ENCODE assay signal across 21 mouse cellular contexts in genomic region chr5:98561301-98561700, GRCm38 (mm10). TPM values are rescaled to one million over a fixed set of nuclear protein-coding genes. Genes with fewer than 3 reads are reported as not detected.
DNase-seq lines count a peak whose midpoint lies in the region; ATAC-seq and TF ChIP-seq lines count a peak whose summit lies in the region.
"Had no signal": no experiment of that assay in that cellular context is flagged by ENCODE, and none has a peak within 500 bp of the region (broad histone marks: within the 10 kb centered on the region; RNA-seq: fewer than 3 reads in every experiment).

No protein-coding gene starts in this region.

- H3K4me1 ChIP-seq in forebrain, embryonic 11.5 days (replicated peaks; ENCODE audit: control insufficient read depth, insufficient read depth, low read length): no peaks in the 10 kb centered on the region; the same call in 1 of the 2 replicates
- H3K4me1 ChIP-seq in forebrain, embryonic 10.5 days: peaks cover 36% of the 10 kb centered on the region
- H3K4me1 ChIP-seq in midbrain, embryonic 14.5 days (ENCODE audit: control insufficient read depth, insufficient read depth, low read length): no peaks in the 10 kb centered on the region
- H3K4me1 ChIP-seq in midbrain, postnatal 0 days (ENCODE audit: insufficient read depth, low read length): no peaks in the 10 kb centered on the region
- peaks cover 6% of the 10 kb centered on the region; the same call in 1 of the 2 replicates for H3K4me1 ChIP-seq in forebrain, embryonic 15.5 days
- H3K4me1 ChIP-seq: embryonic facial prominence, embryonic 12.5 days; limb, embryonic 12.5 days; megakaryocyte, embryonic 14.5 days had no signal

- H3K27ac ChIP-seq in forebrain, embryonic 11.5 days (ENCODE audit: low read depth, low read length): no peak overlapping the region
- no peak overlapping the region for H3K27ac ChIP-seq in forebrain, embryonic 10.5 days
- H3K27ac ChIP-seq in midbrain, embryonic 14.5 days (replicated peaks; ENCODE audit: low read depth, low read length): no peak overlapping the region
- H3K27ac ChIP-seq in midbrain, postnatal 0 days (ENCODE audit: low read depth, low read length): no peak overlapping the region
- no peak overlapping the region for H3K27ac ChIP-seq in forebrain, embryonic 15.5 days (replicated peaks)
- H3K27ac ChIP-seq: embryonic facial prominence, embryonic 12.5 days; limb, embryonic 12.5 days; liver, embryonic 14.5 days had no signal

- DNase-seq in forebrain, embryonic 11.5 days (ENCODE audit: low spot score): no peak
- no peak for DNase-seq in forebrain, embryonic 10.5 days (ENCODE audit: extremely low spot score, low spot score)
- peak; percentile 29 for DNase-seq in midbrain, embryonic 14.5 days
- no peak for DNase-seq in midbrain, postnatal 0 days (ENCODE audit: low spot score)
- peak; percentile 19 for DNase-seq in kidney, postnatal 14 days
- DNase-seq in heart, adult 11 months: no peak
- no peak for DNase-seq in layer of hippocampus, adult 11-12 months (ENCODE audit: low spot score)
- DNase-seq: adrenal gland, postnatal 36 days; cerebellum, postnatal 14 days; thymus, adult 2 months had no signal

- TF ChIP-seq CTCF in midbrain, postnatal 0 days (IDR thresholded peaks at IDR 0.05): no peak

- no peak overlapping the region for H3K4me3 ChIP-seq in forebrain, embryonic 11.5 days (ENCODE audit: low read depth, low read length)
- no peak overlapping the region for H3K4me3 ChIP-seq in forebrain, embryonic 10.5 days
- no peak overlapping the region for H3K4me3 ChIP-seq in midbrain, embryonic 14.5 days (replicated peaks; ENCODE audit: low read depth, low read length)
- no peak overlapping the region for H3K4me3 ChIP-seq in midbrain, postnatal 0 days (ENCODE audit: low read depth, low read length)
- no peak overlapping the region for H3K4me3 ChIP-seq in forebrain, embryonic 15.5 days
- H3K4me3 ChIP-seq: embryonic facial prominence, embryonic 12.5 days; limb, embryonic 12.5 days had no signal

- no peaks in the 10 kb centered on the region for H3K27me3 ChIP-seq in forebrain, embryonic 11.5 days (ENCODE audit: control insufficient read depth, insufficient read depth, low read length)
- H3K27me3 ChIP-seq in forebrain, embryonic 10.5 days (ENCODE audit: poor library complexity, severe bottlenecking): no peaks in the 10 kb centered on the region
- H3K27me3 ChIP-seq in midbrain, embryonic 14.5 days (ENCODE audit: control insufficient read depth, insufficient read depth, low read length): no peaks in the 10 kb centered on the region
- H3K27me3 ChIP-seq in midbrain, postnatal 0 days (ENCODE audit: insufficient read depth, low read length): no peaks in the 10 kb centered on the region
- no peaks in the 10 kb centered on the region for H3K27me3 ChIP-seq in forebrain, embryonic 15.5 days
- H3K27me3 ChIP-seq: embryonic facial prominence, embryonic 12.5 days; limb, embryonic 12.5 days; megakaryocyte, embryonic 14.5 days had no signal

- no peak overlapping the region for H3K4me2 ChIP-seq in forebrain, embryonic 11.5 days (ENCODE audit: low read depth, low read length, severe bottlenecking)
- no peak overlapping the region for H3K4me2 ChIP-seq in midbrain, embryonic 14.5 days (ENCODE audit: low read length)
- H3K4me2 ChIP-seq in midbrain, postnatal 0 days (ENCODE audit: low read depth, low read length, poor library complexity, severe bottlenecking): no peak overlapping the region
- no peak overlapping the region for H3K4me2 ChIP-seq in forebrain, embryonic 15.5 days (replicated peaks)
- H3K4me2 ChIP-seq: embryonic facial prominence, embryonic 12.5 days; limb, embryonic 12.5 days had no signal

- no peaks in the 10 kb centered on the region for H3K36me3 ChIP-seq in forebrain, embryonic 11.5 days (ENCODE audit: control insufficient read depth, insufficient read depth, low read length)
- no peaks in the 10 kb centered on the region for H3K36me3 ChIP-seq in forebrain, embryonic 10.5 days (replicated peaks)
- no peaks in the 10 kb centered on the region for H3K36me3 ChIP-seq in midbrain, embryonic 14.5 days (ENCODE audit: control insufficient read depth, insufficient read depth, low read length)
- no peaks in the 10 kb centered on the region for H3K36me3 ChIP-seq in midbrain, postnatal 0 days (ENCODE audit: insufficient read depth, low read length)
- H3K36me3 ChIP-seq in forebrain, embryonic 15.5 days: no peaks in the 10 kb centered on the region
- H3K36me3 ChIP-seq: embryonic facial prominence, embryonic 12.5 days; limb, embryonic 12.5 days had no signal

- no peaks in the 10 kb centered on the region for H3K9me3 ChIP-seq in forebrain, embryonic 11.5 days (ENCODE audit: control insufficient read depth, low read length)
- no peaks in the 10 kb centered on the region for H3K9me3 ChIP-seq in forebrain, embryonic 10.5 days
- no peaks in the 10 kb centered on the region for H3K9me3 ChIP-seq in midbrain, embryonic 14.5 days (ENCODE audit: control insufficient read depth, low read length)
- no peaks in the 10 kb centered on the region for H3K9me3 ChIP-seq in midbrain, postnatal 0 days (ENCODE audit: low read length)
- H3K9me3 ChIP-seq in forebrain, embryonic 15.5 days: no peaks in the 10 kb centered on the region
- H3K9me3 ChIP-seq: embryonic facial prominence, embryonic 12.5 days; limb, embryonic 12.5 days had no signal

- 45% methylated on average over 4 of the region's 4 CpGs for WGBS in forebrain, embryonic 11.5 days
- 66% methylated on average over 4 of the region's 4 CpGs for WGBS in forebrain, embryonic 10.5 days
- WGBS in midbrain, embryonic 14.5 days: 29% methylated on average over 4 of the region's 4 CpGs
- 38% methylated on average over 4 of the region's 4 CpGs for WGBS in midbrain, postnatal 0 days
- 15% methylated on average over 4 of the region's 4 CpGs for WGBS in forebrain, embryonic 15.5 days

- peak; percentile 47; the same call in 1 of the 2 replicates for ATAC-seq in forebrain, embryonic 11.5 days (replicated peaks; ENCODE audit: low FRiP score)
- no peak for ATAC-seq in midbrain, embryonic 14.5 days (ENCODE audit: low FRiP score, low TSS enrichment)
- ATAC-seq in midbrain, postnatal 0 days (ENCODE audit: low FRiP score): no peak
- ATAC-seq in forebrain, embryonic 15.5 days (replicated peaks): peak; percentile 53
- ATAC-seq: lung, postnatal 0 days had no signal

- no peak overlapping the region for H3K9ac ChIP-seq in forebrain, embryonic 11.5 days (ENCODE audit: low read length)
- H3K9ac ChIP-seq in midbrain, embryonic 14.5 days (replicated peaks; ENCODE audit: low read length): no peak overlapping the region
- H3K9ac ChIP-seq in midbrain, postnatal 0 days (replicated peaks; ENCODE audit: low read length, poor library complexity, severe bottlenecking): no peak overlapping the region
- H3K9ac ChIP-seq in forebrain, embryonic 15.5 days (replicated peaks): no peak overlapping the region
- H3K9ac ChIP-seq: embryonic facial prominence, embryonic 12.5 days; limb, embryonic 12.5 days; liver, embryonic 14.5 days had no signal

RNA-seq across cellular contexts. Expression of gene Gm11111, which starts 8.8 kb away (rescaled TPM):
- polyA plus RNA-seq in forebrain, embryonic 11.5 days (2014; fragmentation: Nextera tagmentation; extraction: Ambion mirVana): not detected in 2 replicates
- polyA plus RNA-seq in forebrain, embryonic 10.5 days (2016; fragmentation: Nextera tagmentation; extraction: Ambion mirVana): not detected in 2 replicates
- polyA plus RNA-seq in midbrain, embryonic 14.5 days (2014; fragmentation: Nextera tagmentation; extraction: Ambion mirVana): not detected in 2 replicates
- total RNA-seq in midbrain, postnatal 0 days (2014; rRNA removed): not detected in 2 replicates
- polyA plus RNA-seq in midbrain, postnatal 0 days (2015; fragmentation: Nextera tagmentation; extraction: Ambion mirVana): not detected in 2 replicates
- polyA plus RNA-seq in forebrain, embryonic 15.5 days (2015; fragmentation: Nextera tagmentation; extraction: Ambion mirVana): not detected in 2 replicates
- total RNA-seq: adrenal gland, postnatal 36 days; gastrocnemius, adult 8-10 months; heart, adult 8-10 months; layer of hippocampus, adult 18-20 months; left cerebral cortex, adult 8-10 months had no signal
- polyA plus RNA-seq: embryonic facial prominence, embryonic 12.5 days; heart, postnatal 0 days; limb, embryonic 12.5 days; liver, embryonic 14.5 days; lung, postnatal 0 days; thymus, adult 2 months had no signal

Comparison
In these comparisons a context has a peak if more than half of its experiments do, and no peak if none do; other contexts are left out.
1. DNase-seq: peak in midbrain, embryonic 14.5 days (single experiment) and kidney, postnatal 14 days (single experiment); none in forebrain, embryonic 11.5 days (single experiment), forebrain, embryonic 10.5 days (single experiment), midbrain, postnatal 0 days (single experiment), heart, adult 11 months (single experiment) and layer of hippocampus, adult 11-12 months (single experiment).
2. ATAC-seq: peak in forebrain, embryonic 11.5 days (single experiment) and forebrain, embryonic 15.5 days (single experiment); none in midbrain, embryonic 14.5 days (single experiment) and midbrain, postnatal 0 days (single experiment).